16 mouse cellular contexts compared by ENCODE assay signal in the genomic region with DNA sequence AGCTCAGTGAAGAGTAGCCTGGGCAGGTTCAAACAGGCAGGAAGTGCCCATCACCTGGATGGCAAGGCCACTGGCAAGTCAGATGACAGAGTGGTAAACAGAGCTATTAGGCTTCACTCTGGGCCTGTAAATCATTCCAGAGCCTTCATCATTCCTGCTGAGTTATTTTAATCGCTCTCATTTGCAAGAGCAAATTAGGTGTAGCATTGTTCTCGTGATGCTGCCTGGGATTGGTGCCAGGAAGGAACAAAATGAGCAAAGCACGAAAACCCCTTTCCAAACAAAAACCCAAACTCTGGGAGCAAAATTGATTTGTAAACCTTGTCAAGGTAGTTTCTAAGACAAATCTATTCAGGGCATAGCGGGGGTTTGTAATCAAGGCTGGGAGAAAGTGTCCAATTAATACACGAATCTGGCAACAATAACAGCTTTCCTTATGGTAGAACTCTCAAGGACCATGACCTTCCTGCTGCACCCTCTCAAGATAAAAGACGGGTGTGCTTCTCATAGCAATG.
DNase-seq lines count a peak whose midpoint lies in the region; ATAC-seq lines count a peak whose summit lies in the region.
"Had no signal": no experiment of that assay in that cellular context is flagged by ENCODE, and none has a peak within 500 bp of the region (broad histone marks: within the 10 kb centered on the region; RNA-seq: fewer than 3 reads in every experiment).

No protein-coding gene starts in this region.

- H3K36me3 ChIP-seq in hindbrain, embryonic 14.5 days (replicated peaks; ENCODE audit: control insufficient read depth, insufficient read depth): no peaks in the 10 kb centered on the region
- H3K36me3 ChIP-seq in hindbrain, embryonic 10.5 days: no peaks in the 10 kb centered on the region
- no peaks in the 10 kb centered on the region for H3K36me3 ChIP-seq in midbrain, embryonic 14.5 days (ENCODE audit: control insufficient read depth, insufficient read depth, low read length)
- H3K36me3 ChIP-seq in midbrain, embryonic 11.5 days (ENCODE audit: control insufficient read depth, insufficient read depth, low read length): no peaks in the 10 kb centered on the region
- H3K36me3 ChIP-seq in forebrain, embryonic 15.5 days: no peaks in the 10 kb centered on the region
- H3K36me3 ChIP-seq in heart, embryonic 10.5 days: no peaks in the 10 kb centered on the region
- H3K36me3 ChIP-seq: embryonic facial prominence, embryonic 12.5 days; heart, embryonic 13.5 days had no signal

- no peak overlapping the region for H3K4me3 ChIP-seq in hindbrain, embryonic 14.5 days (replicated peaks; ENCODE audit: low read length)
- no peak overlapping the region for H3K4me3 ChIP-seq in hindbrain, embryonic 10.5 days
- no peak overlapping the region for H3K4me3 ChIP-seq in midbrain, embryonic 14.5 days (replicated peaks; ENCODE audit: low read depth, low read length)
- H3K4me3 ChIP-seq in midbrain, embryonic 11.5 days (ENCODE audit: low read depth, low read length): no peak overlapping the region
- H3K4me3 ChIP-seq in forebrain, embryonic 15.5 days: no peak overlapping the region
- H3K4me3 ChIP-seq in heart, embryonic 10.5 days: no peak overlapping the region
- H3K4me3 ChIP-seq: embryonic facial prominence, embryonic 12.5 days; heart, embryonic 13.5 days; myocyte had no signal

- H3K9me3 ChIP-seq in hindbrain, embryonic 14.5 days (ENCODE audit: control insufficient read depth, low read length): no peaks in the 10 kb centered on the region
- no peaks in the 10 kb centered on the region for H3K9me3 ChIP-seq in hindbrain, embryonic 10.5 days
- H3K9me3 ChIP-seq in midbrain, embryonic 14.5 days (ENCODE audit: control insufficient read depth, low read length): no peaks in the 10 kb centered on the region
- no peaks in the 10 kb centered on the region for H3K9me3 ChIP-seq in midbrain, embryonic 11.5 days (ENCODE audit: control insufficient read depth, low read length)
- 0 out of 2 replicates have a peak, but pooled peaks cover 3% of the 10 kb centered on the region for H3K9me3 ChIP-seq in forebrain, embryonic 15.5 days
- no peaks in the 10 kb centered on the region; the same call in 1 of the 2 replicates for H3K9me3 ChIP-seq in heart, embryonic 10.5 days
- H3K9me3 ChIP-seq: embryonic facial prominence, embryonic 12.5 days had no signal

- 0 out of 2 replicates have a peak, but pooled peaks cover 5% of the 10 kb centered on the region for H3K4me1 ChIP-seq in hindbrain, embryonic 14.5 days (replicated peaks; ENCODE audit: control insufficient read depth, insufficient read depth, low read length)
- no peaks in the 10 kb centered on the region for H3K4me1 ChIP-seq in hindbrain, embryonic 10.5 days (replicated peaks)
- no peaks in the 10 kb centered on the region for H3K4me1 ChIP-seq in midbrain, embryonic 14.5 days (ENCODE audit: control insufficient read depth, insufficient read depth, low read length)
- no peaks in the 10 kb centered on the region for H3K4me1 ChIP-seq in midbrain, embryonic 11.5 days (ENCODE audit: control insufficient read depth, insufficient read depth, low read length)
- peaks cover 10% of the 10 kb centered on the region for H3K4me1 ChIP-seq in forebrain, embryonic 15.5 days
- H3K4me1 ChIP-seq in heart, embryonic 10.5 days: no peaks in the 10 kb centered on the region
- H3K4me1 ChIP-seq: embryonic facial prominence, embryonic 12.5 days; heart, embryonic 13.5 days had no signal

- H3K9ac ChIP-seq in hindbrain, embryonic 14.5 days: no peak overlapping the region
- no peak overlapping the region for H3K9ac ChIP-seq in midbrain, embryonic 14.5 days (replicated peaks; ENCODE audit: low read length)
- no peak overlapping the region for H3K9ac ChIP-seq in midbrain, embryonic 11.5 days (ENCODE audit: low read length)
- H3K9ac ChIP-seq in forebrain, embryonic 15.5 days (replicated peaks): no peak overlapping the region
- H3K9ac ChIP-seq: embryonic facial prominence, embryonic 12.5 days; heart, embryonic 13.5 days had no signal

- 37% methylated on average over 6 of the region's 6 CpGs for WGBS in hindbrain, embryonic 14.5 days
- WGBS in hindbrain, embryonic 10.5 days: 83% methylated on average over 6 of the region's 6 CpGs
- 68% methylated on average over 6 of the region's 6 CpGs for WGBS in midbrain, embryonic 14.5 days
- WGBS in midbrain, embryonic 11.5 days: 83% methylated on average over 6 of the region's 6 CpGs
- WGBS in forebrain, embryonic 15.5 days: 10% methylated on average over 6 of the region's 6 CpGs
- WGBS in heart, embryonic 10.5 days: 68% methylated on average over 6 of the region's 6 CpGs

- no peak for DNase-seq in hindbrain, embryonic 14.5 days (ENCODE audit: low spot score)
- DNase-seq in hindbrain, embryonic 10.5 days (ENCODE audit: low spot score): no peak
- peak; percentile 29 for DNase-seq in midbrain, embryonic 14.5 days
- no peak for DNase-seq in midbrain, embryonic 11.5 days (ENCODE audit: low spot score, missing footprints)
- peak; percentile 24 to 33 for DNase-seq in right cerebral cortex, adult 2 months (ENCODE audit: low spot score in 2 of 2)
- no peak for DNase-seq in heart, embryonic 10.5 days (ENCODE audit: low spot score)
- DNase-seq: adrenal gland, adult 8-10 months; B cell, adult 2 months; cerebellum, postnatal 25 days; gastrocnemius, postnatal 14 days; thymus, adult 2 months had no signal

- no peaks in the 10 kb centered on the region for H3K27me3 ChIP-seq in hindbrain, embryonic 14.5 days (ENCODE audit: control insufficient read depth, insufficient read depth, low read length)
- no peaks in the 10 kb centered on the region for H3K27me3 ChIP-seq in hindbrain, embryonic 10.5 days (ENCODE audit: insufficient read depth, poor library complexity, severe bottlenecking)
- no peaks in the 10 kb centered on the region for H3K27me3 ChIP-seq in midbrain, embryonic 14.5 days (ENCODE audit: control insufficient read depth, insufficient read depth, low read length)
- no peaks in the 10 kb centered on the region for H3K27me3 ChIP-seq in midbrain, embryonic 11.5 days (ENCODE audit: control insufficient read depth, insufficient read depth, low read length)
- H3K27me3 ChIP-seq in forebrain, embryonic 15.5 days: peaks cover 6% of the 10 kb centered on the region; the same call in 1 of the 2 replicates
- no peaks in the 10 kb centered on the region for H3K27me3 ChIP-seq in heart, embryonic 10.5 days (ENCODE audit: insufficient read depth, poor library complexity, severe bottlenecking)
- H3K27me3 ChIP-seq: embryonic facial prominence, embryonic 12.5 days; heart, embryonic 13.5 days had no signal

- peak overlapping the region; percentile 55 for H3K27ac ChIP-seq in hindbrain, embryonic 14.5 days
- no peak overlapping the region for H3K27ac ChIP-seq in hindbrain, embryonic 10.5 days
- no peak overlapping the region for H3K27ac ChIP-seq in midbrain, embryonic 14.5 days (replicated peaks; ENCODE audit: low read depth, low read length)
- H3K27ac ChIP-seq in midbrain, embryonic 11.5 days (ENCODE audit: low read depth, low read length): no peak overlapping the region
- H3K27ac ChIP-seq in forebrain, embryonic 15.5 days (replicated peaks): 0 out of 2 replicates have a peak overlapping the region, but pooled peaks have one; percentile 25
- no peak overlapping the region for H3K27ac ChIP-seq in heart, embryonic 10.5 days
- H3K27ac ChIP-seq: embryonic facial prominence, embryonic 12.5 days; heart, embryonic 13.5 days had no signal

- ATAC-seq in hindbrain, embryonic 14.5 days (ENCODE audit: low FRiP score): peak; percentile 31; the same call in 1 of the 2 replicates
- ATAC-seq in midbrain, embryonic 14.5 days (ENCODE audit: low FRiP score, low TSS enrichment): no peak
- ATAC-seq in midbrain, embryonic 11.5 days (ENCODE audit: low FRiP score): no peak
- peak; percentile 81 for ATAC-seq in forebrain, embryonic 15.5 days (replicated peaks)
- no peak for ATAC-seq in megakaryocyte-erythroid progenitor cell, adult 5-6 weeks (replicated peaks; ENCODE audit: low FRiP score, low TSS enrichment, poor library complexity, severe bottlenecking)

- no peak overlapping the region for H3K4me2 ChIP-seq in hindbrain, embryonic 14.5 days (replicated peaks)
- H3K4me2 ChIP-seq in midbrain, embryonic 14.5 days (ENCODE audit: low read length): no peak overlapping the region
- H3K4me2 ChIP-seq in midbrain, embryonic 11.5 days: no peak overlapping the region
- H3K4me2 ChIP-seq in forebrain, embryonic 15.5 days (replicated peaks): no peak overlapping the region
- H3K4me2 ChIP-seq: embryonic facial prominence, embryonic 12.5 days; heart, embryonic 13.5 days had no signal

Comparison
In these comparisons a context has a peak if more than half of its experiments do, and no peak if none do; other contexts are left out.
1. DNase-seq: peak in midbrain, embryonic 14.5 days (single experiment) and right cerebral cortex, adult 2 months (2 of 2); none in hindbrain, embryonic 14.5 days (single experiment), hindbrain, embryonic 10.5 days (single experiment), midbrain, embryonic 11.5 days (single experiment) and heart, embryonic 10.5 days (single experiment).
2. H3K27ac ChIP-seq: peak in hindbrain, embryonic 14.5 days (single experiment) and forebrain, embryonic 15.5 days (single experiment); none in hindbrain, embryonic 10.5 days (single experiment), midbrain, embryonic 14.5 days (single experiment), midbrain, embryonic 11.5 days (single experiment) and heart, embryonic 10.5 days (single experiment).
3. ATAC-seq: peak in hindbrain, embryonic 14.5 days (single experiment) and forebrain, embryonic 15.5 days (single experiment); none in midbrain, embryonic 14.5 days (single experiment), midbrain, embryonic 11.5 days (single experiment) and megakaryocyte-erythroid progenitor cell, adult 5-6 weeks (single experiment).